Mouse (Mus musculus) kidney, postnatal 4 days (tissue): ENCODE data around the gene Mta2.
A peak's percentile ranks its signal among the peaks of the same experiment; 100 is the strongest.

Source experiments
- DNase-seq, 2 experiments: peaks; one replicate each; pipeline ENCODE4 v3.0.0; 2021; ENCODE audit warnings: mixed read lengths in 2 of 2

Mta2 gene

DNA sequence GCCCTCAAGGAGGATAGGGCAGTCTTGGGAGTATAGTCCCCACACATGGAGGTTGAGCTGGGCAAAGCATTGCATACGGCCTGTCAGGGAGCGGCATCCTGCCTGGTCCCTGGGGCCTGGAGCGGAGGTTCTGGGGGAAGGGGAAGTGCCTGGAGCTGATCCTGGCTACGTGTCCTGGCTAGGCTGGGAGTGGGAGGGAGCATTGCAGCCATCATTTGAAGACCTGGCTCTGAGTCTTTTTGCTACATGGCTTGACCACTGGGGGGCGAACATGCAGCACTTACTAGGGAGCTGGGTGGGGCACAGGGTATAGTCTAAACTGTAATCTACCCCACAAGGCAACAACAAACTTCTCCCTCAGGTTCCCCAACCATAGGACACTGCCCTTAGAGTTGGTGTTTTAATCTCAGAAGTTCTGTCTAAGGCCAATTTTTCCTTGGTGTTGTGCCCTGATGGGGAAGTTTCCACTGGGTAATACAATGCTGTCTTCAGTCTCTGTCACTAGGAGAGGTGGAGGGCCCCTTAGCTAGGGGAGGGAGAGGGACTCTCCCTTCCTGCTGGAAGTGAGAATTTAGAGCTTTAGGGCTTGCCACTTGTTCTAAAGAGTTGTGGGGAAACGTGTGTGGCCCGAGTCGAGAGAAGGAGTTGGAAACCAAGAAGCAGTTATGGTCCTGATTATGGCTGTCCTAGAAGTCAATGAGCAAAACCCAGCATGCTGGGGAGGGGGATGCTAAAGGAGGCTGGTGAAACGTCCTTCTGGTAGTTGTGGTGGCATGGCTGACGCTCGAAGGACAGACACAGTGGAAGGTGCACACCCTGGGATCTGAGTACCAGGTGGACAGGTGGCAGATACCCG is 51.3 kb downstream of the Mta2 start:
- peak; percentile 90 to 93 for DNase-seq

DNA sequence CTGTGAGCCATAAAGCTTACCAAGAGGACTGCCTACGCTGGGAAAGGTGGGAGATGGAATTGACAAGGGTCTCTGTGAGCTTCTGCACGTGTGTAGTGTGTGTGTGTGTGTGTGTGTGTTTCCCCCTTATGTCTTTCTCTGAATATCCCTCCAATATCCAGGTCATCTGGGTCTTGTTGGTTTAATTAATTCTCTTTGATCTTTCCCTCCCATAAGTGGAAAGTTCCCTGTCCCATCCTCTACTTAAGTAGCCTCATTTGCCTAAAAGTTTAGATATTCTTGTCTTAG is 51.9 kb downstream of the Mta2 start:
- no peak for DNase-seq

DNA sequence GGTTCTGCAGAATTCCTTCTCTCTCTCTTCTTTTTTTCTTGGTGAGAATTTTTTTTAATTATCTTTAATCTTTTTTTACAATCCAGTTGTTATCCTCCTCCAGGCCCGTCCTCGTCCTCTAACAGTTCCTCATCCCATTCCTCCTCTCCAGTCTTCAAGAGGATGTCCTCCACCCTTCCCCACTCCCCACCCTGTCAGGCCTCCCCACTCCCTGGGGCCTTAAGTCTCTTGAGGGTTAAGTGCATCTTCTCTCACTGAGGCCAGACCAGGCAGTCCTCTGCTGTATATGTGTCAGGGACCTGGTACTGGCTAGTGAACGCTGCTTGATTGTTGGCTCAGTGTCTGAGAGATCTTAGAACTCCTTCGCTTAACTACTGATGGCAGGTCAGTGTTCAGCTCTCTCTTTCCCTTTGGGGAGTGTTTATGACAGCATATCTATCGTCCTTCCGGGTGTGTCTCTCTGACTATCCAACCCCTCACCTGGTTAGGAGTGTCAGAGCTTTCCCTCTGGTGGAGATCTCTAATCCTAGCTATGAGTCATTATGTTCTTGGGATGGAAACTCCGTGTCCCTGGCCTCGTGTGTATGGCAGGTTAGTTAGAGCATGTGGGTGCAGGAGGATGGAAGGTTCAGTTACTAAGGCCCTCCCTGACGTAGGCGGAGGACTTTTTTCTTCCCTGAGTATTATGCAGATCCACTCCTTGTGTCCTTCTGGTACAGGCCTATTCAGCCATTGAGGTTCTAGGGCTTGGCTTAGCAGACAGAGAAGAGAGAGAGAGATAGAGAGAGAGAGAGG is 53.3 kb downstream of the Mta2 start:
- no peak for DNase-seq

DNA sequence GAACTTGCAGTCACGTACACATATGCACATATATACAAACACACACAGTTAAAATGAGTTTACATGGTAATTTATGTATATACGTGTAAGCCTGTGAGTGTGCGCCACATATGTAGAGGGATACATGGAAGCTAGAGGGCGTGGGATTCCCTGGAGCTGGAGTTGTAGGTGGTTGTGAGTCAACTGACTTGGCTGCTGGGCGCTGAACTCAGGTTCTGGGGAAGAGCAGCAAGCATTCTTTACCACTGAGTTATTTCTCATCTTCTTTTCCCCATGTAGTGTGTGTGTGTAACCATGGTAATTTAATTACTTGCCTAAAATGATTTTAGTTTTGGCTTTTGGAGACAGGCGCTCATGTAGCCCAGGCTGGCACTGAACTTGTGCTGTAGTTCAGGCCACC is 54.9 kb downstream of the Mta2 start:
- no peak for DNase-seq

DNA sequence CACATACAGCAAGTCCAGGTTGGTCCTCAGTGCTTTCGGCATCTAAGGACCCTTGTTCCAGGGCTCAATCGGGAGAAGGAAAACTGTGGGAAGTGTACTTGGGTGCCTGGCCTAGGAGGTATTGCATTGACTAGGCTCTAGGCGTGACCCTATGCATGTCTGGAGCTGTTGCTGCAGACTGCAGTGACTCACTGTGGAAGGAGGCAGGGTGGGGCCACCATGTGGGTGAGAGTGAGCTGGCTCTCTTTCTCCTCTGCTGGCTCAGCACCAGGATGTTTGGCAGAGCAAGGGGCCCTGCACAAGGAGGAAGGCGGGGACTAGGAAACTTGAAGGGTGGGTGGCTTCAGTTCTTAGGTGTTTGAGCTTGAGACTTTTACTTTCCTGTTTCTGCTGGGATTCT is 55.9 kb downstream of the Mta2 start:
- DNase-seq, result peak; percentile 75 to 83

DNA sequence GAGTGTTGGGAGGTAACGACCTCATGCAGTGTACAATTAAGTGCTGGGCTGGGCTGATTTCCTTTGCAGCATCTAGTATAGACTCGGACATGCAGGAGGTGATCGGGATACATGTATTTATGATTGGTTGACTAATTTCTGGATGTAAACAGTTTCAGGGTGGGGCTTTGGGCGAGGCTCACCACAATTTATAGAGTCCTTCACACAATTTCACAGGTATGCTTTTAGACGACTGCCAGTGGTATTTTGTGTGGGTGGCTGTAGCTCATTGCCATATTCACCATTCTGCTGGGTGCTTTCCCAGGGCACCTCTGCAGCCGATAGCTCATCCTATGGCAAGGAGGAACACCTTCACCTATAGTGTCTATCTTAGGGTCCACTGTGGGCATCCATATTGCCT is 56.9 kb downstream of the Mta2 start:
- DNase-seq, result no peak

DNA sequence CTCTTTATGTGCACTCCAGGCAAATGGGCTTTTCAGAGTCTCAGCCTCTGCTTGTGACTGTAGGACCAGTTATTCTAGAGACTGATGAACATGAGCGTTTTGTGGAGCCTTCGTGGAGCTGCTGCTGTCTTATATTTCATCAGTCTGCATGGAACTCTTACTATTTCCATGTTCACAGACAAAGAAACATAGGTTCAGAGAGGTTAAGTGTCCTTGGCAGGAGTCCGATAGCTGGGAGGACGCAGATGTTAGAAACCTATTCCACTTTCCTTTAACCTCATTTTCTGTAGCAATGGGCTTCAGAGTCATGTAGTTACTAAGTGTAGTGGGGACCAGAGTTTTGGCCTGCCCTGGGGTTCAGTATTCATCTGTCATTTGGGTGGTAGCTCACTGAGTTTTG is 57.5 kb downstream of the Mta2 start:
- no peak for DNase-seq
